Mouse (Mus musculus) T-helper 2 cell (primary cell): Measurements from ENCODE around the gene Nmnat2.

Source experiments
- in situ Hi-C: fragments of 300-600 bp; cut with MboI, MseI; formaldehyde crosslinking; loops from one replicate; pipeline ENCODE4 v1.15.1; 2025; ENCODE audit warnings: high pct_unique_total_duplicates

The Nmnat2 gene

DNA sequence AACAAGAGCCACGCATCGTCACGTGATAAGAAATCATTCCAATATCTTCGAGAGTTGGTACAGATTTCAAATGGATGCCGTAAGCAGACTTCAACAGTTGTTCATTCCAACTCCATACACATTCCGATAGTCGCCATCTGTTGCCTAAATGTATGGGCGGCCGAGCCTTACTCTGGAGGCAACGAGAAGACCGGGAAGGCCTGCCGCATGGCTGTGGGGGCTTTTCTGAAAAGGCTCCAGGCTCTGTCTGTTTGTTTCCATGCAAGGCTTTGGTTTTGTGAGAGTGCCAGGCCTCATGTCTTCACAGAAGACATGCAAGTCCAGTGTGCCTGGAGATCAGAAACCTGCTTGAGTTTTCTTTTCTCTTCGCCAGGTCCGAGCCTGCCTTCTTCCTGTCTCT is 28.6 kb downstream of the Nmnat2 start:
- in situ Hi-C loops, result no loop called here

DNA sequence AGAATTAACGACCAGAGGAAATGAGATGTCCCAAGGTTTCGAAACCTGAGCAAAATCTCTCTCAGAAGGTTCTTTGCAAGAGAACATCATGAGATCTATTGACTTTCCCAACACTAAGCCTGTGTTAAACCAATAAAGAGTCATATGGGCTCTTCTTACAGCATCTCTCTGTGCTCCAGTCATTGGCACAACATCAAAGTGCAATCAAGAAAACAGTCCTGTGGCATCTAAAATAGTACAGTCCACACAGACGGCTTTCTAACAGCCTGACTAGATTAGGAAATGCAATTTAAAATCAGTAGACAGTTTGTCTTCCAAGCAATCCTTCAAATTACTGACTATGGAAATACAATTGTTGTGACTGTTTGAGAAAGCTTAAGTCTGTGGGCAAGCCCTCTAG is 32.2 kb downstream of the Nmnat2 start:
- in situ Hi-C loops, result no loop called here

DNA sequence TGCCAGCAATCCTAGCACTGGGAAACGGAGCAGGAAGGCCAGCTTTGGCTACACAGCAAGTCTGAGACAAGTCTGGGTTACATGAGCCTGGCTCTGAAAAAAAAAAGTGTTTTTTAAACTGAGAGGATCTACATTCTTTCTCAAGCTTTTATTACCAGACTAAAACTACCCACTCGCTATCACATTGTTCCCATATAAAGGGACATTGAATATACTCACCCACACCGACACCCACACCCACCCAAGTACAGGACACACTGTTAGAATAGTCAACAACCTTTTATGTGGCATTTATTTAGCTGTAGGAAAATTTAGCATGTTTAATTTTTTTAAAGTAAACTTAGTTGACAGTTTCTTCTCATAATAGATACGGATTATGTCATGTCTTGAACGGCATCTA is 35.3 kb downstream of the Nmnat2 start:
- in situ Hi-C loops, result no loop called here

DNA sequence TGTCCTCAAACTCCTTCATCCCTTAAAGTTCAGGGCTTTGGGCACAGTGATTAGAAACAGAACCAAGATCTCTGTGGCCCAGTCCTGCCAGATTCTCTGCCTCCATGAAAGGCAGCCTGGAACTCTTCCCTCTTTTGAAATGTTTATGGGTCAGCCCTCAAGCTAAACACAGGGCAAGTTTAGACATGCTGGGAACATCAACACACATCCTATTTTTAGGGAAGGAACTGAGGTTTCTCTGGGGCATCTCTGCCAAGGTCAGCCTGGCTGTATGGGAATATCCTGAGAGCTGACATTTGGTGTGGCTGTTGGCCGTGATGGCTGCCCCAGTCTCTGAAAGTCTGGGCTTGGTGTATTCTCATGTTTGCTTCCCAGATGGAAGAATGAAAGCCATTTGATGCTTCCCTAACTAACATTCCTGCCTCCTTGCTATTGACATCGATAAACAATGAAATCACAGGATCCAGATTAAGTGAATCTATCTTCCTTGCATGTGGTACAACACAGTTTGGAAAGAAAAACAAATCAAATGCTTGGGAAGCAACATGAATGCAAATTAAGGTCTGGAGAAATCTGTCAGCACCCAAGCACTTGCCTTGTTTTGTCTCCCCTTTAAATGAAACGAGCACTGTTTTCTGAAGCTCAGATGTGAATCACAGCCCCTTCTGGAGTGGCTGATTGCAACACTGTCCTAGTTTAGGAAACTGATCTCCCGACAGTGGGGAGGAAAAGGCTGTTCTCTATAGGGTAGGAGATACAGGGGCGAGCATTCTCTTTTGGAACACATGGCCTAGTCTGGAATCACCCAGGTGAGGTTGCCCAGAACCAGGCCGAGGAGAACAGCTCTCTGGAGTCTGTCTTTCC is 37.7 kb downstream of the Nmnat2 start:
- in situ Hi-C loops, result no loop called here

DNA sequence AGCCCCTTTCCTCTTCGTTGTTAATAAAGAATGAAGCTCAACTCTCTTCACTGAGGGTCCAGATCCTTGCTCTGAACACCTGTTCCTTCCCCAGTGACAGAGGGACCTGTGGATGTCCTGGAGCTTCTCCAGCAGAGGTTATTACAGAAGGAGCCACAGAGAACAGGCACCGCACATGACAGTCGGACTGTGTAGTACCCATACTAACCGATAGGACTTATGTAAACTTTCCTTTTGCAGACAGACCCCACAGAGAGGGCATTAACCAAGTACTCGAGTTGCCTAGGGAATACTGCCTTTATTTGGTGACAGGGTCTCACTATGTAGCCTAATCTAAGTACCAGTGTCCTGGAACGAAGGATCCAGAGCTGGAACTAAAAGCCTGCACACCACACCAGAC is 39.0 kb downstream of the Nmnat2 start:
- in situ Hi-C loops, result no loop called here

DNA sequence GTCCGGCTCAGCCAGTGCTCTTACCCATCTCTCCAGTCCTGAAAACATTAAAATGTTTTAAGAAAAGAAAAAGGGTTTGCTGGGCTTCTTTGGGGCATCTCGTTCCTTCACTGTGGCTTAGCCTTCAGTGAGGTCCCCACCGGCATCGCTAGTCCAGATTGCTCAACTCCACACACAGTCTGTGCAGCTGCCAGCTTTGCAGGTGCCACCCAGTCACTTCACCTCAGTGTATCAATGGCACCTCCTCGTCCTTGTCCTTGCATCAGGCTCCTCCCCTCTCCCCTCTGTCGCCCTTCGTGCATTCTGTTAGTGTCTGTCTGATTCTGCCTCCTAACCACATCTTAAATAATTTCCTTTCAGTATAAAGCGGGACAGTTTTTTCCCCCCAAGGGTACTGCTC is 45.2 kb downstream of the Nmnat2 start:
- in situ Hi-C loops, result no loop called here

DNA sequence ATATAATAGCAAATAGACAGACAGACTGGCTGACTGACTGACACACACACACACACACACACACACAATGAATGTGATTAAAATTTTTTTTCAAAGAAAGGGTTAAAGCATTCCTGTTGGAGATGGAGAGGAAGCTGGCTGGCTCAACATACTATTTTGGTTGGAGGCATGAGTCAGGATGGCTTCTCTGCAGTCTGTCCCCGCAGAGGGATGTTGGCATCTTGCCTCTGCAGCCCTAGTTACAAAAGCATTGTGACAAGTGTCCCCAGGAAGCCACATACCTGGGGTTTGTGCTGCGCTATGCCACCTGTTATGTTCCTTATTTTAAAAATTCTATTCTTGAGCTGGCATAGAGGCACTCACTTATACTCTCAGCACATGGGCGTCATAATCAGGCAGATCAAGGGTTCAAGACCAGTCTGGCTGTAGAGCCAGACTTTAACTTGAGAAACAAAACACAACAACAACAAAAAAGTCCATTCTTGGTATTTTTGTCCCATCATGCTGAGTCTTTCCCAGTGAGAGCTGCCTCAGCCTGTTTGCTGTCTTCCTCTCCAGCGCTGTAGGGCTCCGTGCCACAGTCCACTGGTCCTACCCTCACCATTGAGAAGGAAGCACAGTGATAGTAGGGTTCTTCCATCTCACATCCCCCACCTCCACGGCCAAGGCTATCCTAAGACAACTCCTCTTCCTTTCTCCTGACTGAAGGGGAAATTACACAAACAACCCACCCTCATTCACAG is 45.9 kb downstream of the Nmnat2 start:
- in situ Hi-C loops, result no loop called here

DNA sequence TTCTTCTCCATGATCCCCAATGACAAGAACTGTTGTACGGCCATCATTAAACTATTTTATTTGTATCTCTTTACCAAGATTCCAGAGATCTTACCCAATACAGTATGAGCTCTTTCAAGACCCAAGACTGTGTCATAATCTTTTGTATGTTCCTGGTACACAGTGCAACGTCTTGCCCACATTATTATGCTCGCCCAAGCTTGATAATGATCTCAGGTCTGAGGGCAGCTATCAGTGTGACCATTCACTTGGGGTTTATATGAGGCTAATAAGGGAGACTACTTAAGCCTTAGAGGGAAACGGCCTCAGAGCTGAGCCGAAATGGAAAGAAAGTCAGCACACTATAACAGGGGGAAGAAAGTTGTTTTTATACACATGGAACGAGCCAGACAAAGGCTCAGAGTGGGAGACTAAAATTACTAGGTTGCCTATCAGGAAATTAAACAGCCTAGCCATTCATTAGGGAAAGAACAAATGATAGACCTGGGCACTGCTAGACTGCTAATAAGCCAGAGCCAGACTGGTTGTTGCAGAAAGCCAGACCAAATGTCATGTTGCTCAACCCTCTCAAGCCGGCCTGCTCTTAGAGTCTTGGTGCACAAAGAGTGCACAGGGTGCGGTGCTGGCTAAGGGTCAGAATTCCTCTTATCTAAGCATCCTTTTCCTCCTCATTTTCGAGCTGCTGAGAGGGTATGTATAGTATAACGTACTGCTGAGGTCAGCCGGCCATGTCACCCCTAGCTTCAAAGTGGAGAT is 47.7 kb downstream of the Nmnat2 start:
- in situ Hi-C loops, result no loop called here

DNA sequence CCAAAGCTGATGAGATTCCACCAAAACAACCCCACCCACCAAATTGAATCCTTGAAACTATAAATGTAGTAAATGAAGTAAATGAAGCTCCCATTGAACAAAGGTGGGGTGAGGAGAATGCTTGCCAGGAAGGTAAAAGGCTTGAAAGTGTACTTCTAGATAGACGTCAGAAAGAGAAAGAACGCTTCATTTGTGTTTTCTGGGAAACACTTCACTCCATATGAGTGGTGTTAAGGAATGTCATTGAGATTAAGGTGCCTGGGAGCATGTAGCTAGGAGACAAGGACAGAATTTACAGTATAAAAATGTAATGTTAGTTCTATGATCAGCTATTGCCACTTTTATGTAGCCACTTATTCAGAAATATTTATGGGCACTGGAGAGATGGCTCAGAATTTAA is 49.7 kb downstream of the Nmnat2 start:
- in situ Hi-C loops, result no loop called here

DNA sequence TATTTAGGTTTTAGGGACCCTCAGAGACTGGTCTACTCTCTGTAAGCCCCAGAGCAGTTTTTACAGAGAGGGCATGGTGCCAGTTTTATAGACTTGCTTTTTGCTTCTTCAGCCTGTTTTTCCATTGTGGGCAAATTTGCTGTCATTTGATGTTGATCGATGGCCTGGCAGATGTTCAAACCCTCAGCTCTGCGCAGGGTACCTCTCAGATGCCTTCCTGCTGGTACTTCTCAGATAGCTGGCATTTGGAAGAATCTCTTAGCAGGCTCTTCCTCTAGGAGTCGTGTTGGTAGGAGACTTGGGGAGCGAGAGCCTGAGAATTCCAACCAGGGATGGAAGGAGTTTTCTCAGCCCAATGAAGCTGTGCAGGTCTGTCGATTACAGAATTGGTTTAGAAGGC is 51.3 kb downstream of the Nmnat2 start:
- in situ Hi-C loops, result no loop called here

DNA sequence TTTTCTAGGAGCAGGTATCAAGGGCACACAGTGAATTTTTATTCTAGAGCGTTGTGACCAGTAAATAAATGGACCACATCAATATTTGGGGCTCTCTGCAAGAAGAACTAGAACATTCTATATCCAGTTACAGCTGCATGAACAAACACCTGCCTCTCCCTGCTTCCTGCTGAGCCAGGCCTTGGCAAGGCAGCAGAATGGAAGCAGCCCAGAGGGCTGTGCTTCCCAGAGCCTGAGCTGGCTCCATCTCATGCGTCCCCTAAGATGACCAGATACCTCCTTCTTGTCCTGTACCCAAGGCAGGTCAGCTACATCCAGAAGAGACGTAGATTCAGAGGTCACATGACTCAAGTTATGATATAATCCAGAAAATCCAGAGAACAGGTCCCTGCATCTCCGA is 52.0 kb downstream of the Nmnat2 start:
- in situ Hi-C loops, result no loop called here

DNA sequence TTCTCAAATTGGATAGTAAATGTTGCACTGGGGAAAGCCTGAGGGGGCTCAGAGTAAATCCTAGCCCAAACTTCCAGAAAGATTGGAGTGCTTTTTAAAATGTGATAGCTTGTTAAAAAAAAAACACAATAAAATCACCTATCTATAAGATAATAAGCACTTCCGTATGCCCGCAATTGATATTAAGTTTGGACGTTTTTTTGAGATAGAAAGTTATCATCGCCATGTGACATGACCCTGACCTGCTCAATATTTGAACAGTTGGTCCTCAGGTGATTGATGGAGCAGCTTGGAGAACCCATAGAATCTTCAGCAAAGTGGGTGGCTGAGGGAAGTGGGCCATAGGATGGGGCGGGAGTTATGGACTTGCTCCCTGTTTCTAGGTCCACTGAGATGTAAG is 52.5 kb downstream of the Nmnat2 start:
- in situ Hi-C loops, result no loop called here

DNA sequence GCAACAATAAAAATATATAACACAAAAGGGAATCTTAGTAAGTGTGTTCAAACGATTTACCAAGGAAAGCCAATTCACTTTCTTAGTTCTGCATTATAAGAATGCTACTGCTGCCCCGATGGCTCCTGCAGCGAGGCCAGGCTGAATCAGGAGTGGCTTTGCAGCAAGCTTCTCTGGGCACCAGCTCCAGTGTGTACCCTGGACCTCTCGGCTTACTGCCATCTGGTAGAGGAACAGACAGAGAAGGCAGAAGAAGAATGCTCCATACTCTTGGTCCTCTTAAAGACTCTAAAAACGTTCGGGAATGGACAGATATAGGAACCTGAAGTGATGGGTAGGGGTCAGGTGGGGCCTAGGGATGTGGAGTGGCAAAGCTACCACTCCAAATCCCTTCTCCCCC is 53.0 kb downstream of the Nmnat2 start:
- in situ Hi-C loops, result no loop called here

DNA sequence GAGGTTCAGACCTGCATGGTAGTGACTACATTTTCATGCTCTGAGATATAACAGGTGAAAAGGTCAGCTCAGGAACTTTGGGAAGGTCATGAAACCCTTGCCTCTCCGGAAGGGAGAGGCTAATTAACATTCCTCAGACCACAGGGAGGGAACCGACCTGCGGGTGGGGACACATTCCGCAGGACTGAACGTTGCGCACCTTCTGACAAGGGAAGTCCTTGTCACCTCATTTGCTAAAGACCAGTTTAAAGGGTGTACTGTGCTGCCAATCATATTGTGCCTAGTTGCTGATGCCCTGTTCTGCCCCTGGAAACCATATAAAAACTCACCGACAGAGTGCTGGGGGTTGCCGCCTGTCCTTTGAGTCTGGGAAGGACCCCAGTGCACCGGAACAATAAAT is 54.5 kb downstream of the Nmnat2 start:
- in situ Hi-C loops, result no loop called here

DNA sequence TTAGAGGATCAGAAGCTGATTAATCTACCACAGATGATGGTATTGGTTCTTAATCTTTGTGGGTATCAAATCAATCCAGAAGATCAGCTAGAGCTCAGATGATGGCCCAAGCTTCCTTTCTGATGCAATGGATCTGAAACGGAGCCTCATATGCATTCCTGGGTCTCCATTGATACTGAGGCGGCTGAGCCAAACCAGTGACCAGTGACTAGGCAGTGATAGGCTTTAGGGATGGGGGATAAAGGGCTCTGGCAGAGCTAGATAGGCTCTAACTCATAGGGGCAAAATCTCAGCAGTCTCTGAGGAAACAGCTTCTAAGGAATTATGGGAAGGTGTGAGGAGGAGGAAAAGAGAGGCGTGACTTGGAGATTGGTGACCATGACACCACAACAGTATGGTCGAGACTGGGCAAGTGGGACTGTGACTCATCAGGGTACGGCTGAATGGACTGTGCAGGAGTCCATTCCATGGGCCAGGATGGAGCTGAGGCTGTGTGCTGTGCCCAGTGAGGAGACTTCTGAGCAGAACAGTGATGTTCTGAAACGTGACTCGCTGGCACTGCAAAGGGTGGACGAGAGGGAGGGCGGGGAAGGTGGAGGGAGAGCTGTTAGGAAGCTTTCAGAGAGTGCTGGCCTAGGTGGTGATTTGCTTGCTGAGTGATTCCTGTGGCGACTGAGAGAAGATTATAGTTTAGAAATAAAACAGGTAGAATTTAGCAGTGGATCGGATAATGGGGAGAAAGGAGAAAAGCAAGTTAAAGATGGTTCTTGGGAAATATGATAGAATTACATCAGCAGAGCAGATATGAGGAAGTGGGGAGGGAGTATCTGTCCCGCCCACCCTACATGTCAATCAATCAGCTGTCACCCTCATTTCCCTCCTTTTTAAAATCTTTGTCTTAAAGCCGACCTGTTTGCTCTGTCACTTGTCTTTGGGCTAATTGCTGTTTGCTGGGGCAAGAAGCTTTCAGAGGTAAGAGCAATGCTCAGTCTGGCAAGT is 55.9 kb downstream of the Nmnat2 start:
- in situ Hi-C loops, result no loop called here

DNA sequence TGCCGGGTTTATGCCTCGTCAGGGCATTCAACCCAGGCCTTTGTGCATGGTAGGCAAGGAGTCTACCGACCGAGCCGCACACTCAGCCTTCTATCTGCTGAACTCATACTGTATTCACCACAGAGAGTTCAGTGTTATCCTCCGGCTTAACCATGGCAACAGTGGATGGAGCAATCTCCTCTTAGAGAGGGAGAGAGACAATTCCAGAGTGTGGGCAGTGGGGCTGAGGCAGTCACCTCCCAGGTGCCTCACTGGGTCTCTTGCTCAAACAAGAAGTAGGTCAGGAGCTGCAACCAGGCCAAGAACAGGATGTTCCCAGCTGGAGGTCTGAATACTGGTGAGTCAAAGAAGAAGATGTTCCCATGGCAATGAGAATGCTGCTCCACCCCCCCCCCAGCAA is 56.8 kb downstream of the Nmnat2 start:
- in situ Hi-C loops, result no loop called here

DNA sequence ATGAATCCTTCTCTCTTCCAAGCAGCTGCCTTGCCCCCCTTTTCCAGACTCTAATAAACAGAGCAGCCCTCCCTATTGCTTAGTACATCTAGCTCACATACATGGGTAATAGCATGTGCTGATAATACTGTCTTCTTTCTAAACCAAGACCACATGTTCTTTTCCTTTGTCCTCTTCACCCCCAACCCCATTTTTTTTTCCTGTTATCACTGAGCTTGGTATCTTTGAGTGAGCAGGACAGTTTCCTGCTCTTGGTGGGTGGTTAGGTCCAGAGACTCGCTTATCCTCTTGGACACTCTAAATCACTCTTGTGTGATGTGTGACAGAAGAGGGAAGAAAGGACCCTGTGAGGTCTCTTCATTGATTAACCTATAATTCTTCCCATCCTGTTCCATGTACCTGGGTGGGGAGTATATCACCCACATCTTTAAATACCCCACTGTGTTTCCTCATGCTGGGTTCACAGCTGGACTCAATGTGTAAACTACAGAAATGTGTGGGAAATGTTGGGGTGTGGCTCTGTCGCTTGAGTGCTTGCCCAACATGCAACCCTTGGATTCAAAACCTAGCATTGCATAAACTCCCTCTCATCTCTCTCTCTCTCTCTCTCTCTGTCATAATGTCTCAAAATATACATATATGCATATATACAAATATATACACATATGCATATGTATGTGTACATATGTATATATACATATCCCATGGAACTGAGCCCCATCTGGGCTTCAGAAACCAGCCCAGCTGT is 58.9 kb downstream of the Nmnat2 start:
- in situ Hi-C loops, result no loop called here

DNA sequence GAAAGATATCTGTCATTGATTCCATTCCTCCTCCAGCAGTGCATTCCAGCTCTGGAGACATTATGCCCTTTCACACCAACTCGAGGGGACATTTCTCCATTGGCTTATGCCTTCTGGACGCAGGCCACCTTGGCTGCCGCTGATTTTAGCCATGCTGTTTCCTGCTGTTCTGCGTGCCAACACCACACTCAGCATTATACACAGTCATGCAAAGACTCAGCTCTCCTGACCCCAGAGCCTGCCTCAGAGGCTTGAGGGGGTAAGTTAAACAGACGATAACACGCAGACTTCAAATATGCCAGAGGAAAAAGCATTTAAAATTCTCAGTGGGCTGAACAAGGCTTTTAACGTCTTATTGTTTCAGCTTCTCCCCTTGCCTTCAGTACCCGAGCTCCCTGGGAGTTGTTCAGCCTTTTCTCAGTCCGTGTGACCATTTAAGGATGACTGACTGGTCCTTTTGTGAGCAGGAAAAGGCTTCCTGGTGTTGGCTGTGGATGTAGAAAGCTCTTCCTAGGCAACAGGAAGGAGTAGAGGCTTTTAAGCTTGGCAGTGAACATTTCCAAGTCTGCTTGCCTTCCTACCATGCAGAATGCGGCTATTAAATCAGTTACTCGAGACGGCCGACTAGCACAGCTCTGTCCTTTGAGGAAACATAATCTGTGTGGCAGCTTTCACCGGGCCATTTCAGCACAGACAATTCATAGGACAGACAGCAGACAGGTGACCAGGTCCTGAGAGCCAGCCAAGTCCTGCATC is 59.8 kb downstream of the Nmnat2 start:
- in situ Hi-C loops, result no loop called here

DNA sequence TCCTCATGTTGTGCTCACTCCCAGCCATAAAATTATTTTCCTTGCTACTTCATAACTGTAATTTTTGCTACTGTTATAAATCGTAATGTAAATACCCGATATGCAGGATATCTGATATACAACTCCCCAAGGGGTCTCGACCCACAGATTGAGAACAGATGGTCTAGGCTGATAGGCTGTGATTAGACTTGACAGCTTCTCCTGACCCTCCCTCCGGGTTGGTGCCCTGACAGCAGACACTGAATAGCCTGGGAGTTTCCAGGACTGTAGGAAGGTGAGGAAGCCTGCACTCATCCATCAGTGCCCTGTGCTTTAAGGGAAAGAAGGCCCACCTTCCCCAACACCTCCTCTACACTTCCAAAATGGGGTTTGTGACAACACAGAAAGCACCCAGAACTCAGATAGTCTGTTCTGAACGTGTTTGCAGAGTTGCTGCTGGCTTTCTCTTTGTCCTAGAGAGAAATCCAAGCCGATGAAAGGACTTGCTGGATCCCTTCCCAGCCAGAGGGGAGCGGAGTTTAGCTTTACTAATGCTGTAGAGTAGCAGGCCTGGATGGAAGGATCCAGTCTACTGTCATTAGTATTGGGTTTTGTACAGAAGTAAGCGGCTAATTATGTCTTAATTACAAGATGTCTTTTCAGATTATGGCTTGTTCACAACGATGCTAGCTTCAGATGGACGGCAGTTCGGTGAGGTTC is 61.8 kb downstream of the Nmnat2 start:
- in situ Hi-C loops, result no loop called here
